Mouse (Mus musculus) E14TG2a.4 (cell line): ENCODE measurements around the gene Pum1.
A peak's percentile ranks its signal among the peaks of the same experiment; 100 is the strongest.
"Not testable (repeated sequence)": the region's sequence is repeated elsewhere in the genome, so short reads cannot be mapped to it uniquely, and the experiment has no call there.

Source experiments
- H3K27me3 ChIP-seq: 2 replicates; pipeline ENCODE4 v1.6.1; 2014; ENCODE audit warnings: low read length, control low read depth; ENCODE audit not compliant: insufficient read depth
- H3K36me3 ChIP-seq: 2 replicates; pipeline ENCODE4 v1.6.1; 2014; ENCODE audit warnings: low read length, control low read depth; ENCODE audit not compliant: insufficient read depth
- H3K4me1 ChIP-seq: replicated peaks from 2 replicates; pipeline ENCODE4 v1.6.1; 2014; ENCODE audit warnings: low read depth, low read length, control low read depth
- H3K4me3 ChIP-seq: replicated peaks from 2 replicates; pipeline ENCODE4 v1.5.1; 2014; ENCODE audit warnings: mild to moderate bottlenecking, low read length
- H3K9me3 ChIP-seq: 2 replicates; pipeline ENCODE4 v1.6.1; 2014; ENCODE audit warnings: low read length, control low read depth
- CTCF ChIP-seq: conservative IDR thresholded peaks from 2 replicates; pipeline ENCODE4 v1.5.1; 2014; ENCODE audit warnings: low read length
- NANOG ChIP-seq: IDR thresholded peaks from 2 replicates; pipeline ENCODE4 v1.6.1; 2014; ENCODE audit warnings: borderline replicate concordance, low read length, mixed read lengths
- POU5F1 ChIP-seq: IDR thresholded peaks from 2 replicates; pipeline ENCODE4 v1.6.1; 2014; ENCODE audit warnings: low read length, borderline replicate concordance

The Pum1 gene

DNA sequence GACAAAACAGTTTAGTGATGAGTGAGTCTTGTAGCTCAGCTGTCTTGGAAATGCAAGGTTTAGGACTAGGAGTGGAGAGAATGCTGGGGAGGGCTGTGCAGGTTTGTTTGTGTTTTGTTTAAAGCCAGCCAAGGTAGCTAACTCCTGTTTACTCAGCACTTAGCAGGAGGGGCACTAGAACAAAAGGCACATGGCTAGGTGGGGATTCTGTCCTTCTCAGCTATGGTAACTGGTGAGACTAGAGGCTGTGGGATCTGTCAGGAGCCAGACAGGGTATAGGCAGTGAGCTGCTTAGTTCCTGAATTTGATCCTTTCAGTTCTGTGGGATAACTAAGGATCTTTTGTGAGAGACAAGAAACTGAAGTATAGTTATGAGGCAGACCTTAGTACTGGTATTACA lies 9.0 kb downstream of the Pum1 start:
- Histone ChIP-seq H3K4me3 (0 out of 2 replicates have a peak overlapping the region, but pooled peaks have one; percentile 5), H3K4me1 (peaks cover 99% of the 10 kb centered on the region), H3K27me3 (no peaks in the 10 kb centered on the region), H3K9me3 (no peaks in the 10 kb centered on the region), H3K36me3 (peaks cover 100% of the 10 kb centered on the region)
- TF ChIP-seq POU5F1 (no peak), CTCF (no peak), NANOG (no peak)

DNA sequence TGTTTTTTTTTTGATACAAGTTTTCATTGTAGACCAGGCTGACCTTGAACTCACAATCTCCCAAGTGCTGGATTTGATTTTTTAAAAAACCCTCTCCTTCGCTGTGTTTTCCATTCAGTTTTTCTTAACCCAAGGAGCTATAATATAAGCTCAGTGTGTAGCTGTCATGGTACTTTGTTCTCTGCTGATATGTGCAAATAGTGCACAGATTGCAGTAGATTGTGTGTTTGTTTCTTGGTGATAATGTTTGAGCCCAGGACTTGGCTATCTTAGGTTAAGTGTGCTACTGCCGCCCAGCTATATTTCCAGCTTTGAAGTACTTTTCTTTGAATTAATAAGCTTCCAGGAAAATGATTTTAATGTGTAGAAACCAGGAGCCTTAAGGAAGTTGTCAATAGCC lies 13.6 kb downstream of the Pum1 start:
- Histone ChIP-seq H3K4me1 (peaks cover 99% of the 10 kb centered on the region), H3K9me3 (no peaks in the 10 kb centered on the region), H3K4me3 (no peak overlapping the region), H3K36me3 (peaks cover 98% of the 10 kb centered on the region), H3K27me3 (no peaks in the 10 kb centered on the region)
- TF ChIP-seq POU5F1 (no peak), CTCF (no peak), NANOG (no peak)

DNA sequence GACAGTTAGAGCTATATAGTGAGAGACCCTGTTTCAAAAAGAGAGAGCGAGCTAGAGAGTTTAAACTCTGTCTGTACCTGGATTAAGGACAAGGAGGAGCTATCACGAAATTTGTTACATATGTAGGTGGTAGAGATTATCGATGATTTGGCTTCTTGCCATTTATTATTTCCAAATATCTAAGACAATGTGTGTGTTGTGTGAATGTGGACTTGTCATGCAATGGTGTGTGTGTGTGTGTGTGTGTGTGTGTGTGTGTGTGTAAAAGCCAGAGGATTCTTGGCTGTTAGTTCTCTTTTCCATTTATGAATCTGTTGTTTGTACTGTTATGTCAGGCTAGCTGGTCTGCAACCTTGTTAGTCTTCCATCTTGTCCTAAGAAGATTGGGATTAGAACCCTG lies 15.0 kb downstream of the Pum1 start:
- TF ChIP-seq NANOG (no peak), CTCF (no peak), POU5F1 (no peak)
- no peaks in the 10 kb centered on the region for H3K27me3 ChIP-seq
- H3K36me3 ChIP-seq = peaks cover 97% of the 10 kb centered on the region
- peaks cover 98% of the 10 kb centered on the region for H3K4me1 ChIP-seq
- H3K4me3 ChIP-seq = peak overlapping the region; percentile 37; the same call in 1 of the 2 replicates
- H3K9me3 ChIP-seq = no peaks in the 10 kb centered on the region

DNA sequence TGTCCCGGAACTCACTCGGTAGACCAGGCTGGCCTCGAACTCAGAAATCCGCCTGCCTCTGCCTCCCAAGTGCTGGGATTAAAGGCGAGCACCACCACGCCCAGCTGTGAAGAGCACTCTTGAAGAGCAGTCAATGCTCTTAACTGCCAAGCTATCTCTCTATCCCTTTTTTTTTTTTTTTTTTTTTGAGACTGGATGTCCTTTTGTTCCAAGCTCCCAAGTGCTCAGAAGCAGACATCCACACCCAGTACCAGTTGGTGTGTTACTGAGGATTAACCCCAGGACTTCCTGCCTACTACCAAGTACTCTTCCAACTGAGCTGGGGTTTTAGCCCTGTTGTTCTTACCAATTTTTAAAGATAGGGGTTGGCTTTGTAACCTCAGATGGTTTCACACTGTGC lies 17.6 kb downstream of the Pum1 start:
- no peak overlapping the region for H3K4me3 ChIP-seq
- TF ChIP-seq POU5F1 = no peak
- no peak for TF ChIP-seq NANOG
- no peak for TF ChIP-seq CTCF
- H3K9me3 ChIP-seq = no peaks in the 10 kb centered on the region
- H3K36me3 ChIP-seq = peaks cover 95% of the 10 kb centered on the region
- H3K27me3 ChIP-seq = no peaks in the 10 kb centered on the region
- peaks cover 97% of the 10 kb centered on the region for H3K4me1 ChIP-seq

DNA sequence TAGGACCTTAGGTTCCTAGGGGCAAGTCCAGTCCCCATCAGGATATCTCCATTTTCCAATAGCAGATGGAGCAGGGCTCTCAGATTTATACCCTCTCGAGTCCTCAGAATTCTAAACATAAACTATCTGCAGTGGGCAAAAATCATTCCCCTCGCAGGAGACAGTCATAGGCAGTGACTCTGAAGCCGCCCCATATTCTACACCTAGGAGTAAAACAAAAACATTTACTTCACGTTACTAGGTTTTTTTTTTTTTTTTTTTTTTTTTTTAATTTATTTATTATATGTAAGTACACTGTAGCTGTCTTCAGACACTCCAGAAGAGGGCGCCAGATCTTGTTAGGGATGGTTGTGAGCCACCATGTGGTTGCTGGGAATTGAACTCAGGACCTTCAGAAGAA lies 19.9 kb downstream of the Pum1 start:
- not testable (repeated sequence) for H3K27me3 ChIP-seq, H3K4me3 ChIP-seq, H3K9me3 ChIP-seq
- TF ChIP-seq CTCF = peak; percentile 13; the same call in 1 of the 2 replicates
- peaks cover 91% of the 10 kb centered on the region for H3K4me1 ChIP-seq
- peaks cover 95% of the 10 kb centered on the region for H3K36me3 ChIP-seq

DNA sequence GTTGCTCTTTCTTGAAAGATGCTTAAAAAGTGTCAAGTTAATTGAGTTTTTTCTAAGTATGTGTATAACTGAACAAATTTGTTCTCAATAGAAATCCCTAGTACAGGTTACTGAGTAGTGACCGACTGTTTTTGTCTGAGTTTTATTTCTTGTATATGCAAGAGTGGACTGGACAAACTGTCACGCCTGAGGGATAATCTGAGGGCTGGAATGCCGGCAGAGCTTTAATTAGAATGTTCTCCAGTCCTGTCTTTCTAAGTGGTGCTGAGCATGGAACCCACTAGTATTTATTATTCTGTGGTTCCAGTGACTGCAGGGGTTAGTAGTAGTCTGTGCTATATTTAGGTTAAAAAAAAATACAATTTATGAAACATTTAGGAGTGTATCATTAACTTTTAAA lies 30.8 kb downstream of the Pum1 start:
- TF ChIP-seq NANOG = no peak
- no peak for TF ChIP-seq CTCF
- TF ChIP-seq POU5F1 = no peak
- H3K4me1 ChIP-seq = peaks cover 84% of the 10 kb centered on the region
- no peaks in the 10 kb centered on the region for H3K9me3 ChIP-seq
- no peaks in the 10 kb centered on the region for H3K27me3 ChIP-seq
- H3K4me3 ChIP-seq = no peak overlapping the region
- peaks cover 87% of the 10 kb centered on the region for H3K36me3 ChIP-seq

DNA sequence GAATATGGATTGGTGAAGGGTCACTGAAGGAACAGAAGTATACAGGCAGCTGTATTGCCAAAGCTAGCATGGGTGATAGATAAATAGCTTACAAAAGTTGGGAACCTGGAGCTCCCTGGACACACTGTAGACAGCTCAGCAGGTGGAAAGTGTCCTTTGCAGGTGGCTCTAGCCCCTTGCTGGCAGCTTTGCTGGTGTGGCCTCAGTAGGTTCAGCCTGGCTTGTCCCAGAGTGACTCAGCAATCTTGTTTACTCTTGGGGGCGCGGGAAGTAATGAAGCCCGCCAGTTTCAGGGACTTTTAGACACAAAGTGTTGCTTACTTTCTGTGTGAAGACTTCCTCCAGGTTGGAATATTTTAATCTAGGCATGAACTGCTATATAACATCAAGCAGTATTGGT lies 31.9 kb downstream of the Pum1 start:
- Histone ChIP-seq H3K9me3 (no peaks in the 10 kb centered on the region), H3K4me3 (peak overlapping the region; percentile 20; the same call in 1 of the 2 replicates), H3K27me3 (no peaks in the 10 kb centered on the region), H3K36me3 (peaks cover 83% of the 10 kb centered on the region), H3K4me1 (peaks cover 79% of the 10 kb centered on the region)
- no peak for TF ChIP-seq POU5F1
- TF ChIP-seq CTCF = no peak
- TF ChIP-seq NANOG = no peak

DNA sequence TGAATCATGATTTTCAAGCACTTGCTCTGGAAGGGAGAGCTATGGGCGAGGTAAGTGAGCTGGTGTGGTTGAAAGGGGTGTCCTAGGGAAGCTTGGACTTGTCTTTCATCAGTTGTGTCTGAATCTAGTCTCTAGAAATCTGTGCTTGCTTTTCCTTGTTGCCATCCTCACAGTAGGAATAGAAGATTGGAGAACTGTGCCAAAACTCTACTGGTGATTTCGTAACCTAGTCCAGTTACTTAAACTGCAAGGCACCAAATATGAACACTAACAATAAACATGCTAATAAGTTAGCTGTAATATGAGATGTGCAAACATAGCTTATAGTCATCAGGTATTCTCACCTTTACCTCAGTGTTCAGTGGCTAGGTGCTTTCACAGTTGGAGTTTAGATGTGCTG lies 37.9 kb downstream of the Pum1 start:
- no peaks in the 10 kb centered on the region for H3K27me3 ChIP-seq
- TF ChIP-seq NANOG = no peak
- no peak for TF ChIP-seq POU5F1
- TF ChIP-seq CTCF = no peak

DNA sequence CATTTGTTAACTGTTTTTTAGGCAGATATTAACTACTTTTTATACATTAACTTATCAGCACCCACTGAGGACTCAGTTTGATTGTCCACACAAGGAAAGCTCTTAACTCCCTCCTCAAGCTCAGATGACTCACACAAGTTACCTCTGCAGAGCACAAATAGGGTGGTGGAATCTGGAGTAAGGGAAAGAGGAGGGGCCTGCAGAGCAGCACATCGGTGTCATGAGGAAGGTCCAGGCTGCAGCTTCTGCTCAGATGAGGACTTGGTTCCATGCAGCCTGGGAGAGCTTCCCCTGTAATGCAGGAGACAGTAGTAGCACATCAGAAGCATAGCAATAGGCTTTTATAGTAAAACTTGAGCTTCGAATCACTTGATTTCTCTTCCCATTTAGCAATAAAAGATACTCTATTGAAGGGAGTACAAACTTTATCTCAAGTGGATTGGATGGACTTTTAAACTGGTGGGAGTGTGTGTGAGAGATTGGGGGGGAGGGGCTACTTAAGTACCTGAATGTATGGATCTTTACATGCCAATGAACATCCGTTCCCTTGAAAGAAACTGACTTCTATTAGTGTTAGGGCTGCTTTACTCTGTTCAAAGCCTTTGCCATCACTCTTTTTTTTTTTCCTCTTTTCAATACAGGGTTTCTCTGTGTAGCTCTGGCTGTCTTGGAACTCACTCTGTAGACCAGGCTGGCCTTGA lies 39.9 kb downstream of the Pum1 start:
- no peaks in the 10 kb centered on the region for H3K27me3 ChIP-seq
- H3K4me1 ChIP-seq = peaks cover 93% of the 10 kb centered on the region
- TF ChIP-seq POU5F1 (no peak), NANOG (no peak)
- no peaks in the 10 kb centered on the region for H3K9me3 ChIP-seq
- no peak overlapping the region for H3K4me3 ChIP-seq
- peaks cover 94% of the 10 kb centered on the region for H3K36me3 ChIP-seq

More for the DNA sequence above, 37.9 kb downstream of the Pum1 start:
- Histone ChIP-seq H3K9me3 (no peaks in the 10 kb centered on the region), H3K4me1 (peaks cover 82% of the 10 kb centered on the region), H3K4me3 (no peak overlapping the region), H3K36me3 (peaks cover 87% of the 10 kb centered on the region)

DNA sequence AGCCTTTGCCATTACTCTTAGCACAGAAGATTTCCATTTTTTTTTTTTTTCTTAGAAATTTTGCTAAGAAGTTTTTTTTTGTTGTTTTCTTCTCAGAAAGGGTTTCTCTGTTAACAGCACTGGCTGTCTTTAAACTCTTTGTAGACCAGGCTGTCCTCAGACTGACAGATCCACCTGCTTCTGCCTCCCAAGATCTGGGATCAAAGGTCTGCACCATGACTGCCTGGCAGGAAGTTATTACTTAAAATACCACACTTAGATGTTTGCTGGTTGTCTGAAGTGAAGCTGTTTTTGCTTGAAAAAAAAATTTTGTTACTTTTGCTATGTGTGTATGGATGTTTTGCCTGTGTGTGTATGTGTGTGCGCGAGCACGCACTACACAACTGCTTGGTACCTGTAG lies 40.5 kb downstream of the Pum1 start:
- peaks cover 95% of the 10 kb centered on the region for H3K4me1 ChIP-seq
- no peaks in the 10 kb centered on the region for H3K27me3 ChIP-seq
- no peak overlapping the region for H3K4me3 ChIP-seq
- TF ChIP-seq NANOG (no peak), POU5F1 (no peak), CTCF (no peak)
- H3K36me3 ChIP-seq = peaks cover 95% of the 10 kb centered on the region
- no peaks in the 10 kb centered on the region for H3K9me3 ChIP-seq
